Mouse (Mus musculus): ENCODE results near the gene Poln.

The Poln gene

GRCm38 (mm10) chr5:34186961-34187391, 17.7 kb upstream of the Poln start:
- intact Hi-C loops (cut with DNase I): no loop called here

- intact Hi-C loops (cut with DNase I): no loop called here
These were observed 17.1 kb upstream of the Poln start for GRCm38 (mm10) chr5:34186391-34186790.

- intact Hi-C loops (cut with DNase I): no loop called here
These were observed 16.5 kb upstream of the Poln start for GRCm38 (mm10) chr5:34185791-34186190.

GRCm38 (mm10) chr5:34185051-34185580, 15.9 kb upstream of the Poln start:
- intact Hi-C loops (cut with DNase I): no loop called here

GRCm38 (mm10) chr5:34183976-34184375, 14.7 kb upstream of the Poln start:
- intact Hi-C loops (cut with DNase I): no loop called here

GRCm38 (mm10) chr5:34183156-34183880, 14.1 kb upstream of the Poln start:
- intact Hi-C loops (cut with DNase I): no loop called here

- intact Hi-C loops (cut with DNase I): no loop called here
These were observed 13.2 kb upstream of the Poln start for GRCm38 (mm10) chr5:34182486-34182885.

GRCm38 (mm10) chr5:34177821-34178220, 8.6 kb upstream of the Poln start:
- intact Hi-C loops (cut with DNase I): no loop called here

- intact Hi-C loops (cut with DNase I): no loop called here
These were observed 7.8 kb upstream of the Poln start for GRCm38 (mm10) chr5:34177091-34177490.

- intact Hi-C loops (cut with DNase I): no loop called here
These were observed 7.4 kb upstream of the Poln start for GRCm38 (mm10) chr5:34176691-34177090.

- intact Hi-C loops (cut with DNase I): no loop called here
These were observed 6.1 kb upstream of the Poln start for GRCm38 (mm10) chr5:34175403-34175694.

- intact Hi-C loops (cut with DNase I): no loop called here
These were observed 5.5 kb upstream of the Poln start for GRCm38 (mm10) chr5:34174550-34175402.

- intact Hi-C loops (cut with DNase I): no loop called here
These were observed 4.8 kb upstream of the Poln start for GRCm38 (mm10) chr5:34174021-34174420.

- intact Hi-C loops (cut with DNase I): no loop called here
These were observed 1.5 kb upstream of the Poln start for GRCm38 (mm10) chr5:34170726-34171125.

GRCm38 (mm10) chr5:34169954-34170353, 706 bp upstream of the Poln start:
- intact Hi-C loops (cut with DNase I): no loop called here

GRCm38 (mm10) chr5:34167857-34168256, 1.4 kb downstream of the Poln start:
- intact Hi-C loops (cut with DNase I): no loop called here

GRCm38 (mm10) chr5:34165793-34166192, 3.5 kb downstream of the Poln start:
- intact Hi-C loops (cut with DNase I): no loop called here

GRCm38 (mm10) chr5:34148476-34148875, 20.8 kb downstream of the Poln start:
- intact Hi-C loops (cut with DNase I): loop anchor here (10.0 kb wide), 1 partner anchor 154 kb away; the partner anchor contains the start of gene Nat8l

GRCm38 (mm10) chr5:34147554-34147953, 21.7 kb downstream of the Poln start:
- intact Hi-C loops (cut with DNase I): loop anchor here (10.0 kb wide), 1 partner anchor 153 kb away; the partner anchor contains the start of gene Nat8l

GRCm38 (mm10) chr5:34139751-34140150, 29.5 kb downstream of the Poln start:
- intact Hi-C loops (cut with DNase I): loop anchor here (10.0 kb wide), 1 partner anchor 145 kb away; the partner anchor contains the start of gene Nat8l

- intact Hi-C loops (cut with DNase I): no loop called here
These were observed 36.5 kb downstream of the Poln start for GRCm38 (mm10) chr5:34132731-34133130.

- intact Hi-C loops (cut with DNase I): no loop called here
These were observed 45.1 kb downstream of the Poln start for GRCm38 (mm10) chr5:34124131-34124530.

All from adrenal gland (tissue).